Mouse (Mus musculus): ENCODE data around the gene Inmt. TPM values are rescaled to one million over a fixed set of nuclear protein-coding genes. Genes with fewer than 3 reads are reported as not detected.

The Inmt gene
- 0.10 TPM in 1 of 2 replicates, not detected in the other for polyA plus RNA-seq (2015; fragmentation: Nextera tagmentation; extraction: Ambion mirVana)

DNA sequence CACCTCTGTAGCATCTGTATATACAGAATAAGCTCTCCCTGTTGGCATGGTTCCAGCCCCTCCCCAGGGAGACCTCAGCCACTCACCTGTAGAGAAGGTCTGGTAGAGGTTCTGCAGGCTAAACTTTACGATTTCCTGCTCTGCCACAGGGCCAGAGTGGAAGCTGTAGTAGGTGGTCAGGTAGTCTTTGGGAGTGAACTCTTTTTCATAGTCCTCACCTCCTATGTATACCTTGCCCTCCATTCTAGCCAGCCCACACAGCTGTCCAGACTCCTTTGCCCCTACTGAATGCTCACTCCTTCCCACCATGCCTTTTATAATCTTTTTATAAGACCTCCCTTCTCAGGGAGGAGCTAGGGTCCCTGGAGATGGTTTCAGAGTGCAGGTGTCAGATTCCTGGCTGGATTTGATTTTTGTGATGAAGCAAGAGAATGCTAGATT, at the start of gene Inmt:
Gene Inmt (minus strand): TSS at position 303 of the 441 bp plus-strand sequence.
- H3K36me3 ChIP-seq (ENCODE audit: control insufficient read depth, insufficient read depth) = no peaks in the 10 kb centered on the region
- 0 out of 2 replicates have a peak within 1 kb of the TSS, but pooled peaks have one; percentile 6 for H3K4me2 ChIP-seq (replicated peaks; ENCODE audit: low read depth)
- no peaks in the 10 kb centered on the region for H3K27me3 ChIP-seq (replicated peaks; ENCODE audit: control insufficient read depth, insufficient read depth, low read length)

DNA sequence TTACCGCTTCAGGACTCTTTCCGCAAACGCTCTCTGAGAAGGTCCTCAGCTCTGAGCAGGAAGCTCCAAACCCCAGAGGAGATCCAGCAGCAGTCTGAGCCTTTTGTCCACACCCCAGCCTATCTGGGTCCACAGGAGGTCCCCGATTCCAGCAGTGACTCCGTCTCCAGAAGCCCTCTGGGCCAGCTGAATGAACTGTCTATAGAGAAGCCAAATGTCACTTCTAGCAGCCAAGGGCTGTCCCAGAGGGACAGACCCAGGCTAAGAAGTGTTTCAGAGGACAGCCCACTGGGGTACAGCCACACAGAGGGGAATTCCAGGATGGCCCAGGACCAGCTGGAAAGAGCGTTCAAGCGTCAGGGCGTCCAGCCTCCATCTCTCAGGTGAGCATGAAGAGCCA, 49.1 kb upstream of the Inmt start:
- no peaks in the 10 kb centered on the region for H3K9me3 ChIP-seq (ENCODE audit: control insufficient read depth)
- no peaks in the 10 kb centered on the region for H3K27me3 ChIP-seq (replicated peaks; ENCODE audit: control insufficient read depth, insufficient read depth, low read length)
- no peak overlapping the region for H3K4me3 ChIP-seq (ENCODE audit: low read depth, low read length)
- no peak for TF ChIP-seq CTCF (IDR thresholded peaks at IDR 0.05; ENCODE audit: low read depth)
- H3K4me1 ChIP-seq (replicated peaks; ENCODE audit: control insufficient read depth, insufficient read depth, low read length) = no peaks in the 10 kb centered on the region
- H3K27ac ChIP-seq (ENCODE audit: low read depth, low read length) = no peak overlapping the region
- 94% methylated on average over 8 of the region's 8 CpGs for WGBS
- no peak for ATAC-seq
- no peak overlapping the region for H3K9ac ChIP-seq (ENCODE audit: low read depth, low read length)
- H3K36me3 ChIP-seq (ENCODE audit: control insufficient read depth, insufficient read depth) = peaks cover 6% of the 10 kb centered on the region; the same call in 1 of the 2 replicates
- no peak overlapping the region for H3K4me2 ChIP-seq (replicated peaks; ENCODE audit: low read depth)

More for the DNA sequence above, at the start of gene Inmt:
- Histone ChIP-seq H3K4me1 (replicated peaks; ENCODE audit: control insufficient read depth, insufficient read depth, low read length) (no peaks in the 10 kb centered on the region), H3K9me3 (ENCODE audit: control insufficient read depth) (no peaks in the 10 kb centered on the region), H3K27ac (ENCODE audit: low read depth, low read length) (no peak within 1 kb of the TSS), H3K4me3 (ENCODE audit: low read depth, low read length) (no peak within 1 kb of the TSS), H3K9ac (ENCODE audit: low read depth, low read length) (no peak within 1 kb of the TSS)
- ATAC-seq = no peak
- 50% methylated on average over 1 of the region's 1 CpGs for WGBS
- no peak for TF ChIP-seq CTCF (IDR thresholded peaks at IDR 0.05; ENCODE audit: low read depth)

DNA sequence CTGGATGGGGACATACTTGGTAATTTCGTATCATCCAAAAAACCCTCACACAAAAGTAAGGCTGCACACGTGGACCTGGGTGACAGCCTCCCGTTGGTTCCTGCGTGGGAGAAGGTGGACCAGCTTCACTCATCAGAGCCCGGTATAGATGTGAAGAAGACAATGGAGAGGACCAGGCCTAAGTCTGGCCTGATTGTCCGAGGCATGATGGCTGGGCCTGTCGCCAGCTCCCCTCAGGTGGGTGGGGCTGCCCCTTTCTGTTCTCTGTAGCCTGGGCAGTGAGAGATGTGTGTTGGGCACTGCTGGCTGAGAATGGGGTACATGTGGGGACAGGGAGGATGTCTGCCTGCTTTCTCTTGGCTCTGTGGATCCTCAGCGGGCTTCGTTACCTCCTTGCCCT, 43.4 kb upstream of the Inmt start:
- H3K27ac ChIP-seq (ENCODE audit: low read depth, low read length) = no peak overlapping the region
- H3K4me2 ChIP-seq (replicated peaks; ENCODE audit: low read depth) = no peak overlapping the region
- H3K36me3 ChIP-seq (ENCODE audit: control insufficient read depth, insufficient read depth) = no peaks in the 10 kb centered on the region
- TF ChIP-seq CTCF (IDR thresholded peaks at IDR 0.05; ENCODE audit: low read depth) = no peak
- H3K9ac ChIP-seq (ENCODE audit: low read depth, low read length) = no peak overlapping the region
- no peaks in the 10 kb centered on the region for H3K9me3 ChIP-seq (ENCODE audit: control insufficient read depth)
- WGBS = 90% methylated on average over 9 of the region's 9 CpGs
- no peaks in the 10 kb centered on the region for H3K4me1 ChIP-seq (replicated peaks; ENCODE audit: control insufficient read depth, insufficient read depth, low read length)
- H3K27me3 ChIP-seq (replicated peaks; ENCODE audit: control insufficient read depth, insufficient read depth, low read length) = no peaks in the 10 kb centered on the region
- no peak overlapping the region for H3K4me3 ChIP-seq (ENCODE audit: low read depth, low read length)
- no peak for ATAC-seq

DNA sequence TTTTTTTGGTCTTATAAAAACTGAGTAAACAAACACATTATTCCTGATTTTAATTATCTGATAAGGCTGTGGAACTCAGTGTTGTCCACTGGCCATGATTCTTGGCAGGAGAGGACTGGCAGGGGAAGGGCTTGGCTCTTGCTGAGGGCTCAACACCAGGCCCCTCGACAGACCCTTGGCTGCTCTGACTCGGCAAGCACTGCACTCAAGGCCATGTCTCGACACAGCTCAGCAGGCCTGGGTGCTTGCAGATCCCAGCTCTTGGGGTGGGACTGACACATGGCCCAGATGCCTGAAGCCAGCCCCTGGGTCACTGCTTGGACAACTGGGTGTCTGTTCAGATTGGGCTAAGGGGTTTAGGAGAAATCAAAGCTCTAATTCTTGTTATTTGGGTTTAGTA, 39.7 kb upstream of the Inmt start:
- no peak for TF ChIP-seq CTCF (IDR thresholded peaks at IDR 0.05; ENCODE audit: low read depth)
- Histone ChIP-seq H3K9me3 (ENCODE audit: control insufficient read depth) (no peaks in the 10 kb centered on the region), H3K4me2 (replicated peaks; ENCODE audit: low read depth) (no peak overlapping the region), H3K4me1 (replicated peaks; ENCODE audit: control insufficient read depth, insufficient read depth, low read length) (no peaks in the 10 kb centered on the region), H3K9ac (ENCODE audit: low read depth, low read length) (no peak overlapping the region), H3K27ac (ENCODE audit: low read depth, low read length) (no peak overlapping the region), H3K27me3 (replicated peaks; ENCODE audit: control insufficient read depth, insufficient read depth, low read length) (no peaks in the 10 kb centered on the region), H3K4me3 (ENCODE audit: low read depth, low read length) (no peak overlapping the region), H3K36me3 (ENCODE audit: control insufficient read depth, insufficient read depth) (no peaks in the 10 kb centered on the region)
- ATAC-seq = no peak
- 70% methylated on average over 3 of the region's 3 CpGs for WGBS

DNA sequence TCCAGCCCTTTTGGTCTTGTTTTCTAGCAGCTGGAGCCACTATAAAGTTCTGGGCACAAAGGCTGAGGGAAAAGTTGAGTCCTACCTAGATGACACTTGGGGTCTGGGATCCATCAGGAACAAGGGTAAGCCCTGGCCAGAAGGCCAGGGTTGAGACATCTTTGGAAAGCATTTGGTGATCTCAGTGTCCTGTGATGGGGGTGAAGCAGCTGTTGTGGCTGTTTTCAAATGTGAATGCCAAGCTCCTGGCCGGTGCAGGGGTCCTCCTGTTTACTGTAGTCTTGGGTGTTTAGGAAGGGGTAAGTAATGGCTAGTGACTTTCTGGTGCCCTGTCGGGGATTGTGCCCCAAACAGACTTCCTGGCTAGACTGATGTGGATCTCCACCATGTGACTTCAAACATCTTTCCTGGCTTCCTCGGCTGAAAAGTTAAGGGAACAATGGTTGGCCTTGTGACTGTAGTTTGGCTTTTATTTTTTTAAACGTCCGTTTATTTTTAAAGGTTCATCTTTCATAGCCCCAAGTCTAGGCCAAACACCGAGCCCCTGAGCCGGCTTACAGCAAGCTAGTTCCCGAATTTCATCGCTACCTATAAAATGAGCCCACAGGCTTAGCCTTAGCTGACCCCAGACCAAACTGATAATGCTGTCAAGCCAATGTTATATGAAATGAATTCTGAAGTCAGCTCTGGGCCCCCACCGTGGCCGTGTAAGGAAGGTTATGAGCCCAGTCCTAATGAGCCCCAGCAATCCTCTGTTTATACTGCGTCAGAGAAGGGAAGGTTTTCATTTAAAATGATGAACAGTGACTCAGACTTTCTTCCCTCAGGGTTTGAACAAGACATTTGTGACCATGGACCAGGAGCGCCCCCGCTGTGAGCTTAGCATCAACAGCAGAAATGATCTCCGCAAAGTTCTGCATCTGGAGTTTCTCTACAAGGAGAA, 35.9 kb upstream of the Inmt start:
- Histone ChIP-seq H3K27me3 (replicated peaks; ENCODE audit: control insufficient read depth, insufficient read depth, low read length) (no peaks in the 10 kb centered on the region), H3K9ac (ENCODE audit: low read depth, low read length) (no peak overlapping the region), H3K4me1 (replicated peaks; ENCODE audit: control insufficient read depth, insufficient read depth, low read length) (no peaks in the 10 kb centered on the region), H3K36me3 (ENCODE audit: control insufficient read depth, insufficient read depth) (no peaks in the 10 kb centered on the region), H3K4me2 (replicated peaks; ENCODE audit: low read depth) (no peak overlapping the region), H3K9me3 (ENCODE audit: control insufficient read depth) (no peaks in the 10 kb centered on the region), H3K4me3 (ENCODE audit: low read depth, low read length) (no peak overlapping the region), H3K27ac (ENCODE audit: low read depth, low read length) (no peak overlapping the region)
- 74% methylated on average over 15 of the region's 15 CpGs for WGBS
- TF ChIP-seq CTCF (IDR thresholded peaks at IDR 0.05; ENCODE audit: low read depth) = no peak
- ATAC-seq = no peak

DNA sequence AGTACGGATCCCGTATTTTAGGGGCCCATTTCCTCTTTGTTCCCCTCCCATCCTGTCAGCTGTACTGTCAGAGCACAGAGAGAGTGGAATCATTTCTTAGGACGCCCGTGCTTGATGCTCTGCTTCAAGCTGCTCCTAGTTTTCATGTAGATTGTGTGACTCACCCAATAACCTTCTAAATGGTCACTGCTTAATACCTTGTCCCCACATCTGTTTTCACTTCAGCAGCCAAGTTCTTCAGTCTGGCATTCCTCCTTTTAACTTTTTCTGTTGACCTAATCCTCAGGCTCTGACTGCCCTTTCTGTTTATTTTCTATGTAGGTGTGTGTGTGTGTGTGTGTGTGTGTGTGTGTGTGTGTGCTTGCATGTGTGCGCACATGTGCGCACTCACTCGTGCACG, 32.9 kb upstream of the Inmt start:
- Histone ChIP-seq H3K27me3 (replicated peaks; ENCODE audit: control insufficient read depth, insufficient read depth, low read length) (no peaks in the 10 kb centered on the region), H3K36me3 (ENCODE audit: control insufficient read depth, insufficient read depth) (no peaks in the 10 kb centered on the region), H3K27ac (ENCODE audit: low read depth, low read length) (no peak overlapping the region), H3K9me3 (ENCODE audit: control insufficient read depth) (no peaks in the 10 kb centered on the region), H3K4me2 (replicated peaks; ENCODE audit: low read depth) (no peak overlapping the region), H3K4me1 (replicated peaks; ENCODE audit: control insufficient read depth, insufficient read depth, low read length) (no peaks in the 10 kb centered on the region), H3K9ac (ENCODE audit: low read depth, low read length) (no peak overlapping the region), H3K4me3 (ENCODE audit: low read depth, low read length) (no peak overlapping the region)
- 80% methylated on average over 8 of the region's 8 CpGs for WGBS
- ATAC-seq = no peak
- TF ChIP-seq CTCF (IDR thresholded peaks at IDR 0.05; ENCODE audit: low read depth) = no peak
